In the genomic region with DNA sequence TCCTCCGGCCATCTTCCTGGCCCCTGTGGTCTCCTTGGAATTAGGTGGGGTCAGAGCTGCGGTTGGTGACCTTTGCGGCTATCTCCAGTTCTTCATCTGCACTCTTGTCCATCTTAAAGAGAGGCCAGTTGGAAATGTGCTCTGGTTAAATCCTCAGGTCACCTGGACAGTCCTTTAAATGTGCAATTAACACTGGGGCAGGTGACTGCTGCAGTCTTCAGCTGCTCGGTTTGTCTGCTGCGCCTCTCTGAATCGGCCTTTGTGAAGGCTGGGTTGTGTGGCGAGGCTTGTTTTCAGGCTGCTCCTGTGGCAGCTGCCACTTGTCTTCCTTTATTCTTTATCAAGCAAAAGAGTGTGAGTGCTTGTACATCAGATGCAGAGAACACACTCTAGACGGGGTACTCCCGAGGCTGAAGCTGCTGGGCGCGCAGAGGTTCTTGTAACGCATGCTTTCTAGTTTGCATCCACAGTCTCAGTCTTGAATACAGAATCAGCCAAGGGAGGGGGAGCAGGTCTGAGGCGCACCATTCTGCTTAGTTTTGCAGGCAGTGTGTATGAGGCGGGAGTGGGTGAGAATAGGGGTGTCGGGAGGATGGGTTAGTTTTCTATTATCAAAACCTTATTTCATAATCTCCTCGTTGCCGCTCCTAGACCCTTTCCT, we compare ENCODE assay signal across 20 mouse cellular contexts. TPM values are rescaled to one million over a fixed set of nuclear protein-coding genes. Genes with fewer than 3 reads are reported as not detected.
DNase-seq lines count a peak whose midpoint lies in the region; ATAC-seq and TF ChIP-seq lines count a peak whose summit lies in the region.
"Had no signal": no experiment of that assay in that cellular context is flagged by ENCODE, and none has a peak within 500 bp of the region (broad histone marks: within the 10 kb centered on the region; RNA-seq: fewer than 3 reads in every experiment).

No protein-coding gene starts in this region.

- peak overlapping the region; percentile 13; the same call in 1 of the 2 replicates for H3K4me2 ChIP-seq in hindbrain, postnatal 0 days (ENCODE audit: low read depth, low read length)
- H3K4me2 ChIP-seq in hindbrain, embryonic 13.5 days, result no peak overlapping the region
- peak overlapping the region; percentile 30 for H3K4me2 ChIP-seq in forebrain, embryonic 15.5 days (replicated peaks)
- H3K4me2 ChIP-seq in midbrain, embryonic 15.5 days, result peak overlapping the region; percentile 34
- H3K4me2 ChIP-seq: liver, embryonic 13.5 days had no signal

- H3K4me1 ChIP-seq in hindbrain, postnatal 0 days (ENCODE audit: insufficient read depth, low read length), result no peaks in the 10 kb centered on the region
- H3K4me1 ChIP-seq in hindbrain, embryonic 13.5 days (replicated peaks), result peaks cover 6% of the 10 kb centered on the region; the same call in 1 of the 2 replicates
- H3K4me1 ChIP-seq in forebrain, embryonic 15.5 days, result peaks cover 8% of the 10 kb centered on the region
- H3K4me1 ChIP-seq in midbrain, embryonic 15.5 days, result peaks cover 7% of the 10 kb centered on the region

- H3K36me3 ChIP-seq in hindbrain, postnatal 0 days (ENCODE audit: insufficient read depth, low read length), result no peaks in the 10 kb centered on the region
- peaks cover 10% of the 10 kb centered on the region for H3K36me3 ChIP-seq in hindbrain, embryonic 13.5 days
- H3K36me3 ChIP-seq in forebrain, embryonic 15.5 days, result peaks cover 6% of the 10 kb centered on the region; the same call in 1 of the 2 replicates
- H3K36me3 ChIP-seq in midbrain, embryonic 15.5 days (replicated peaks), result peaks cover 4% of the 10 kb centered on the region; the same call in 1 of the 2 replicates

- H3K27me3 ChIP-seq in hindbrain, postnatal 0 days (ENCODE audit: insufficient read depth, low read length), result no peaks in the 10 kb centered on the region
- H3K27me3 ChIP-seq in hindbrain, embryonic 13.5 days, result peaks cover 15% of the 10 kb centered on the region
- no peaks in the 10 kb centered on the region for H3K27me3 ChIP-seq in forebrain, embryonic 15.5 days
- no peaks in the 10 kb centered on the region for H3K27me3 ChIP-seq in midbrain, embryonic 15.5 days (replicated peaks)
- H3K27me3 ChIP-seq: Patski had no signal

- no peak for TF ChIP-seq CTCF in hindbrain, postnatal 0 days (IDR thresholded peaks at IDR 0.05; ENCODE audit: low read depth)
- TF ChIP-seq CTCF in brain, embryonic 14.5 days (IDR thresholded peaks at IDR 0.05; ENCODE audit: borderline replicate concordance, extremely low read depth, insufficient read depth, insufficient read length), result no peak

- DNase-seq in hindbrain, postnatal 0 days (ENCODE audit: low spot score), result no peak
- DNase-seq in brain, embryonic 14.5 days (ENCODE audit: low read depth), result peak; percentile 85
- no peak for DNase-seq in cerebellum, postnatal 14 days
- DNase-seq in thymus, postnatal 36 days, result no peak
- DNase-seq: adrenal gland, postnatal 25 days; B cell, adult 2 months; cerebellum, adult 8-10 months; gastrocnemius, postnatal 25 days; heart, postnatal 14 days; kidney, adult 18-20 months; kidney, postnatal 14 days; liver, embryonic 13.5 days; right cerebral cortex, postnatal 25 days had no signal

- 52% methylated on average over 17 of the region's 17 CpGs for WGBS in hindbrain, postnatal 0 days
- WGBS in hindbrain, embryonic 13.5 days, result 52% methylated on average over 17 of the region's 17 CpGs
- WGBS in forebrain, embryonic 15.5 days, result 21% methylated on average over 17 of the region's 17 CpGs
- 23% methylated on average over 17 of the region's 17 CpGs for WGBS in midbrain, embryonic 15.5 days

- no peak for TF ChIP-seq POLR2A in brain, embryonic 14.5 days (IDR thresholded peaks at IDR 0.05; ENCODE audit: borderline replicate concordance, extremely low read depth, insufficient read depth, insufficient read length, poor library complexity, severe bottlenecking)

- ATAC-seq in hindbrain, postnatal 0 days, result no peak
- no peak for ATAC-seq in hindbrain, embryonic 13.5 days (ENCODE audit: low FRiP score)
- peak; percentile 69 for ATAC-seq in forebrain, embryonic 15.5 days (replicated peaks)
- ATAC-seq in midbrain, embryonic 15.5 days (replicated peaks), result no peak
- ATAC-seq: activated CD4-positive, CD25-positive, alpha-beta regulatory T cell, adult 4 months; Patski had no signal

- no peak overlapping the region for H3K27ac ChIP-seq in hindbrain, postnatal 0 days
- no peak overlapping the region for H3K27ac ChIP-seq in hindbrain, embryonic 13.5 days
- peak overlapping the region; percentile 75 for H3K27ac ChIP-seq in forebrain, embryonic 15.5 days (replicated peaks)
- no peak overlapping the region for H3K27ac ChIP-seq in midbrain, embryonic 15.5 days
- H3K27ac ChIP-seq: heart, embryonic 10.5 days; liver, embryonic 13.5 days had no signal

- H3K4me3 ChIP-seq in hindbrain, postnatal 0 days (ENCODE audit: low read length), result no peak overlapping the region
- H3K4me3 ChIP-seq in hindbrain, embryonic 13.5 days, result no peak overlapping the region
- H3K4me3 ChIP-seq in forebrain, embryonic 15.5 days, result peak overlapping the region; percentile 11; the same call in 1 of the 2 replicates
- H3K4me3 ChIP-seq in midbrain, embryonic 15.5 days, result 0 out of 2 replicates have a peak overlapping the region, but pooled peaks have one; percentile 7
- H3K4me3 ChIP-seq: heart, embryonic 10.5 days; liver, embryonic 13.5 days; myocyte had no signal

- H3K9ac ChIP-seq in hindbrain, postnatal 0 days (replicated peaks; ENCODE audit: low read length), result no peak overlapping the region
- no peak overlapping the region for H3K9ac ChIP-seq in hindbrain, embryonic 13.5 days
- peak overlapping the region; percentile 30; the same call in 1 of the 2 replicates for H3K9ac ChIP-seq in forebrain, embryonic 15.5 days (replicated peaks)
- H3K9ac ChIP-seq in midbrain, embryonic 15.5 days, result no peak overlapping the region
- H3K9ac ChIP-seq: liver, embryonic 13.5 days had no signal

- H3K9me3 ChIP-seq in hindbrain, postnatal 0 days (ENCODE audit: low read length), result no peaks in the 10 kb centered on the region
- no peaks in the 10 kb centered on the region for H3K9me3 ChIP-seq in hindbrain, embryonic 13.5 days
- H3K9me3 ChIP-seq in forebrain, embryonic 15.5 days, result no peaks in the 10 kb centered on the region
- H3K9me3 ChIP-seq in midbrain, embryonic 15.5 days, result no peaks in the 10 kb centered on the region
- H3K9me3 ChIP-seq: heart, embryonic 10.5 days; liver, embryonic 13.5 days had no signal

RNA-seq across cellular contexts. Expression of a gene that starts 7.4 kb away (rescaled TPM):
- total RNA-seq in hindbrain, postnatal 0 days (2014; rRNA removed), result 12.0 and 14.4 TPM in 2 replicates
- polyA plus RNA-seq in hindbrain, postnatal 0 days (2015; fragmentation: Nextera tagmentation; extraction: Ambion mirVana), result 26.2 and 29.1 TPM in 2 replicates
- 33.4 and 33.7 TPM in 2 replicates for polyA plus RNA-seq in hindbrain, embryonic 13.5 days (2015; fragmentation: Nextera tagmentation; extraction: Ambion mirVana)
- polyA plus RNA-seq in brain, embryonic 14.5 days (2012; rRNA removed), result 42.5 and 77.8 TPM in 2 replicates
- 37.9 and 40.6 TPM in 2 replicates for polyA plus RNA-seq in forebrain, embryonic 15.5 days (2015; fragmentation: Nextera tagmentation; extraction: Ambion mirVana)
- 35.7 and 36.7 TPM in 2 replicates for polyA plus RNA-seq in midbrain, embryonic 15.5 days (2015; fragmentation: Nextera tagmentation; extraction: Ambion mirVana)

RNA-seq across cellular contexts. Expression of a gene that starts 56.9 kb away (rescaled TPM):
- total RNA-seq in hindbrain, postnatal 0 days (2014; rRNA removed), result 15.8 and 21.9 TPM in 2 replicates
- 44.4 and 45.0 TPM in 2 replicates for polyA plus RNA-seq in hindbrain, postnatal 0 days (2015; fragmentation: Nextera tagmentation; extraction: Ambion mirVana)
- 55.1 and 61.3 TPM in 2 replicates for polyA plus RNA-seq in hindbrain, embryonic 13.5 days (2015; fragmentation: Nextera tagmentation; extraction: Ambion mirVana)
- polyA plus RNA-seq in brain, embryonic 14.5 days (2012; rRNA removed), result 35.6 and 50.3 TPM in 2 replicates
- polyA plus RNA-seq in forebrain, embryonic 15.5 days (2015; fragmentation: Nextera tagmentation; extraction: Ambion mirVana), result 86.8 and 90.1 TPM in 2 replicates
- polyA plus RNA-seq in midbrain, embryonic 15.5 days (2015; fragmentation: Nextera tagmentation; extraction: Ambion mirVana), result 42.2 and 45.7 TPM in 2 replicates

Comparison
In these comparisons a context has a peak if more than half of its experiments do, and no peak if none do; other contexts are left out.
1. H3K4me3 ChIP-seq: peak in forebrain, embryonic 15.5 days (single experiment) and midbrain, embryonic 15.5 days (single experiment); none in hindbrain, postnatal 0 days (single experiment) and hindbrain, embryonic 13.5 days (single experiment).